Mouse (Mus musculus): ENCODE data around the gene Vhl.

DNA sequence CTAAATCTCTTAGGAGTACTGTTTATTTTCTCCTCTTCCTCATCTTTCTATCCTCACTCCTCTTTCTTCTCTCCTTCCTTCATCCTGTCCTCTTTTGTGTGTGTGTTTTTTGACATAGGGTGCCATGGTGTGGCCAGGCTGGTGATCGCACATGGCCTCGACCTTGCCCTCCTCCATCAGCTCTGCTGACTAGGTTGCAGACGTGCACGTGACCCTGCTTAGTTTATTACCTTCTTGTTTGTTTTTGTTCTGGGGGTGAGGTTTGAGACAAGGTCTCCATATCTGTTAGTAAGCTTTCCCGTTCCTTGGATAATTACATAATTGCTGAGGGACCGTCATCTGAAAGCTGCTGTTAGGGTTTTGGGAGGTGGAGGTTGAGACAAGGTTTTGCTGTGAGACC is 14.9 kb upstream of the Vhl start:
- no peak for TF ChIP-seq CTCF (IDR thresholded peaks at IDR 0.05; ENCODE audit: low read depth)
- TF ChIP-seq EP300 (optimal IDR thresholded peaks at IDR 0.05) = no peak

All from stomach, postnatal 0 days (tissue).